Mouse (Mus musculus): ENCODE measurements around the gene Lancl2. TPM values are rescaled to one million over a fixed set of nuclear protein-coding genes. Genes with fewer than 3 reads are reported as not detected.

Gene Lancl2
- total RNA-seq (2021): 100 to 1,000 TPM; 104 to 111 TPM
- long read RNA-seq, experiment 1, transcript Lancl2-201 (9 exons, 2,509 nt): major isoform, 81 of 95 reads
- long read RNA-seq, experiment 1, partial matches to known transcripts: 5 of 95 reads
- long read RNA-seq, experiment 1, other reads (novel, unspliced or antisense): 9 of 95 reads
- long read RNA-seq, experiment 2, transcript Lancl2-201 (9 exons, 2,509 nt): major isoform, 64 of 74 reads
- long read RNA-seq, experiment 2, partial matches to known transcripts: 7 of 74 reads
- long read RNA-seq, experiment 2, other reads (novel, unspliced or antisense): 3 of 74 reads

DNA sequence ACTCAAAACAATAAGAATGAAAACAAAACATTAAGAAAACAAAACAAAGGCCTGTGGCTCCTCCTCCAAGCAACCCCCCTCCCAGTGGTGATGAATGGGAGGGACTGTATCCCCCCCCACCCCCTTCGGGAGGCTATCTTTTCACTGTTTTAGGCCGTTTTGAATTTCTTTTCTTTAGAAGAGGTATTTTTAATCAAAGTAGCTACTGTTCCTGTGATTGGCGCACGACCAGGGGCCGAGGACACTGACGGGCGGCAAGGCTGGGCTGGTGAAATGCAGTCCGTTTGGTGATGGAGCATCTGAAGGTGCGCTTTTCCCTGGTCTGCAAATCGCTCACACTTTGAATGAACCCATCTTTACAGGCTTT lies at the start of gene Lancl2:
Gene Lancl2 (plus strand): TSS at position 165 of the 367 bp plus-strand sequence.
- peak in 1 of 2 experiments; percentile 51 for DNase-seq (ENCODE audit: low spot score in 2 of 2)

DNA sequence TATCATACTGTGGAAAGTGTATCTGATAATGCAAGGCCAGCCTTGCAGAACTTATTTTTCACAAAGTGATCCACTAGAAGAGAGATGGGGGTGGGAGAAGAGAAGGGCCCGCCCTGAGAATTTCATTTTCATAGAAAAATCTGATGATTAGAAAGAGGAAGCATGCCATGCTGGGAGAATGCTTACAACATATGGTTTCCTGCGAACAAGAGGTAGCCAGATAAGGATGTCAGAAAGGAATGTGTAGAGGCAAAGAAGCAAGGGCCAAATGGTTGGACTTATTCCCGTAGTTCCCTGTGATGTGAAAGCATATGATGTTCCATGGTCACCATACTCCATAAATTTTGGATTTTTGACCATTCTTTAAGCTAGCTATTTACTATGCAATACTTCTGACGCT lies 41.0 kb upstream of the Lancl2 start:
- no peak for DNase-seq (ENCODE audit: low spot score in 2 of 2)

DNA sequence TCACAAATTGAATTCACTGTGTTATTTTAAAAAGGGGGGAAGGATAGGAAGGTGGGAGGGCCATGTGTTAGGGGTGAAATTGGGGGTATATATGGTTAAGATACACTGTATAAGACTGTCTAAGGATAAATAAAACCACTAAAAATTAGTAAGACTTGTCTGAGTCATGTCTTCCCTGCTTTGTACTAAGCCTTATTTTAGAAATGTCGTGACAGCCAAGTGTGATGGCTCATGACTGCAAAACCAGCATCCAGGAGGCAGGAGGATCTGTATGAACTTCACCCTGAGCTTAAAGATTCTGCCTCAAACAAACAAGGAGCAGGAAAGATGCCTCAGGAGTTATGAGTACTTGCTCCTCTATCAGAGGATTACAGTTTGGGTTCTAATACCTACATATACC lies 18.2 kb upstream of the Lancl2 start:
- no peak for DNase-seq (ENCODE audit: low spot score in 2 of 2)

DNA sequence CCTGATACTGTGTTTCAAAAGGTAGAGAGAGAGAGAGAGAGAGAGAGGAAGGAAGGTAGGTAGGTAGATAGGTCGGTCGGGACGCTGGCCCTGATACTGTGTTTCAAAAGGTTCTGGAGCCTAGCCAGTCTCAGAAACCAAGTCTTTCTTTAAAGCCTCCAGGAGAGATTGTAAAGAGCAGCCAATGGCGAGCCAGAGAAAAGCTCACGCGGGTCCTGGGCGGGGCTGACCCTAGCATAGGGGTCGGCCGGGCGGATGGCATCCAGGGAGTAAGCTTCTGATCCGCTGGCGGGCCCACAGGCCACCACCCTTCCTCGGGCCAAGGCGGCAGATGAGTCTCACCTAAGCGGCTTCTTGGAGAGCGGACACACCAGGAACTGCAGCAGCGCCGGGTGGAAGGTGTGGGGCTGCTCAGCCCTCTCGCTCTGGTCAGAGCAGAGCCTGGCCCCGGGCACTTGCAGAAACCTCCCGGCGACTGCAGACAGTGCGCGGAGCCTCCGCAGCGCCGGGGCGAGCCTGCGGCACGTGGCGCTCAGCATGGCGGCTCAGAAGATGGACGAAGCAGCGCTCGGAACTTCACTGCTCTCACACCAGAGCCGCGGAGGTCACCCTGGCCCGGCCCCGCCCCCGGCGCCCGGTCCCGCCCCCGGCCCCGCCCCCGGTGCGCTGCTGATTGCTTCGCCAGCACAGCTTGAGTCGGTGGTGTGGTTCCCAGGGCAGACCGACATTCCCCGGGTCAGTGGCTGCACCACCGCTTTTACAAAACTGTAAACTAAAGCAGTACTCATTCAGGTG lies 10.7 kb upstream of the Lancl2 start, which contains the start of gene Pyurf:
Gene Pyurf (minus strand): TSS at position 612 of the 795 bp plus-strand sequence.
- DNase-seq (ENCODE audit: low spot score in 2 of 2): peak; percentile 76 to 85

DNA sequence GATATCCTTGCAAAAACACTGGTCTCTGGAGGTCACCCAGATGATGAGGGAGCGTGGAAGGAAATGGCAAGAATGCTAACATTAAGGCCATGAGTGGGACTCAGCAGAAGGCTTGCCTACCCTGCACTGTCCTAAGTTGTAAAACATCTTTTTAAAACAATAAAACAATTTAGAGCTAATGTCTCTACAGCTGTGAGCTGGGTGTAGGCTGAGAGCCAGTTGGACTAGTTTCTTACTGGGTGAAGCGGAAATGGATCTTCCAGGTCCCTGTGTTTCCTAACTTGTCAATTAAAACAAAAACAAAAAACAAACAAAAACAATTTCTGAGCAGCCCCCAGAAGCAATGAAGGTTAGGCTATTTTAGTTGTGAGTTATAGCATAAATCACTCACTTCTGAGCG lies 9.2 kb upstream of the Lancl2 start:
- no peak for DNase-seq (ENCODE audit: low spot score in 2 of 2)

DNA sequence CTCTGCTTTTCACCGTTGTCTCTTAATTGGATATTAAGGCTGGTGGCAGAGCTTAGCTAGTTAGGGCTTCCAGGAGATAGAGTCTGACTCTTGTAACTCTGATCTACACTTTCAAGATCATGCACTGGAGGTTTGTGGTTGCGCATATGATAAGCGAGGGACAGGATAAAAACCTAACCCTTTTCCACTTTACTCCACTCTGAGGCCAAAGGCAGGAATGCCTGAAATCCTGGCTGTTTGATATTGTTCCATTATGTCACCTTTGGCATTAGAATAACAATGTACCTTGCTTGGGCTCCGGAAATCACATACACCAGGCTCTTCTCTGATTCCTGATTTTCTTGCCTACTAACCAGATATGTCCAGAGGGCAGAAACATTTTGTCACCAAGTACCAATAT lies 654 bp upstream of the Lancl2 start:
- no peak for DNase-seq (ENCODE audit: low spot score in 2 of 2)

DNA sequence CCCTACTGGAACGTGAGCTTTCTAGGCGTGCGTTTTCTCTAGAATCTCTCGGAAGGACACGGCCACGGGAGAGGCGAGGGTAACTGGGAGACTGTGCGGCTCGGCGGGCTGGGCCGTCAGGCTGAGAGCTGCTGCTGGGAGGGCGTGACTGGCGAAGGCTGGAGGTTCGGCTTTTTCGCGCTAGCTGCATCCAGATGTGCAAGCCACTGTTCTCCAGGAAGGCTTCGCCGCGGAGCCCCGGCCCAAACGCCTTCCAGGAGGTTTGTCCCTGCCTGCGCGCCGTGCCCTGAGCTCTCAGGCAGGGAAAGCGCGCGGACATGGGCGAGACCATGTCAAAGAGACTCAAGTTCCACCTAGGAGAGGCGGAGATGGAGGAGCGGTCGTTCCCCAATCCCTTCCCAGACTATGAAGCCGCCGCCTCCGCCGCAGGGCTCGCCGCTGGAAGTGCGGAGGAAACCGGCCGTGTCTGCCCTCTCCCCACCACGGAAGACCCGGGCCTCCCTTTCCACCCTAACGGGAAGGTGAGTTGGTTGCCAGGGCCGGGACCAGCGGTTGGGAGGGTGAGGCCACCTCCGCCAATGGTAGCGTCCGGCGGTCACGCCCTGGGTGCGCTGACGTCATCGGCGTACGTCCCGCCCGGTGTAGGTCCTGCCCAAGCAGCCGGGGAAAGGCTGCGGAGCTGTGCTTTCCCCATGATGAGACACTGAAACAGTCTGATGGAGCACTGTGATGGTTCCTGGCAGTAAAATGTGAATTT lies 581 bp downstream of the Lancl2 start:
- peak; percentile 96 to 97 for DNase-seq (ENCODE audit: low spot score in 2 of 2)

DNA sequence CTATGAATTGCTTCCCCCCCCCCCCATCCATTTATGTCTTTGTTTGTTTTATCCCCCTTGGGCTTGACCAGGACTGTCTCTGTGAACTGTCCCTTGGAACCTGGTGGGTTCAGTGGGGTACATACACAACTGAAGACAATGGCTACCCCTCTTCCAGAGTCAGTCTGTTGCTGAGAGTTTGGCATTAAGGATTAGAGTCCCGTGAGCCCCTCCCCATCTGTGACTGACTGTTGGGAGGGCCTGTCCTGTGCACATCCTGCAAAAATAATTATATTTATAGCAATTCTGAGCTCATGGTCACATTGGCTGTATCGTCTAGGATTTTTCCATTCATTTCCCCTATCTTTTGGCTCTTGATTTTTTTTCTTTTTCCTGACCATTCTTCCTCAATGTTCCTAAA lies 1.4 kb downstream of the Lancl2 start:
- DNase-seq (ENCODE audit: low spot score in 2 of 2): no peak

DNA sequence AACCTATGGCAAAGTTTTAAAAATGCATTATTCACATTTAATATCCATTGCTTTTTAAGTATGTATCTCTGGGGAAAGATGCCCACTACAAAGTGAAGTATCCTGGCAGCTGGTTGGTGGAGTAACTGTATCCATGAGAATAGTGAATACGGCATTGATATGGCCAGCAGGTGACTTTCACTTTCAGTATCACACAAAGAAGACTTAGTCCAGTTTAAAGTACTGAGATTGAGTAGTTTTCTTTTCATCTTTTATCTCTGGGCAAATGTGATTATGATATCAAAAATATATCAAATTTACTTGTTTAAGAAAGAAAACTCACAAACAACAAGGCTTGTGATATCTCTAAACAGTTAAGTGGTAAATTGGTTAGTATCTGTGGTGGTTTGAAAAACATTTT lies 4.4 kb downstream of the Lancl2 start:
- DNase-seq (ENCODE audit: low spot score in 2 of 2): no peak

DNA sequence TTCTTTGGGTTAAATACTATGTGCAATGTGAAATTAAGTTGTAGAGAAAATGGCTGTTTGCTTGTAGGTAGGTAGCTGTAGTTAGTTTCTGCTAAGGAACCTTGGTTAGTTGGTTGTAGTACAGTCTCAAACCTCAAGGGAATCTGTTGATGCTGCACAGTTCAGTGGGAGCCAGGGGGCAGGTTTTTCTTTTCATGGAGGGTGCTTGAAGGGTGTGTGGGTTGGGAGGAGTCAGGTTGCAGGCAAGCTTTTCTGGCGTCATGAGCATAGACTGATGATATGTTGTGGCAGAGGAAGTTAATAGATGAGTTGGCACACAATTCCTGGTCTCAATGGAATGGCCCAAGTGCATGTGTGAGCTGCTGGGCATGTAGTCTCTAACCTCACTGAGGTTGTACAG lies 9.4 kb downstream of the Lancl2 start:
- DNase-seq (ENCODE audit: low spot score in 2 of 2): no peak

DNA sequence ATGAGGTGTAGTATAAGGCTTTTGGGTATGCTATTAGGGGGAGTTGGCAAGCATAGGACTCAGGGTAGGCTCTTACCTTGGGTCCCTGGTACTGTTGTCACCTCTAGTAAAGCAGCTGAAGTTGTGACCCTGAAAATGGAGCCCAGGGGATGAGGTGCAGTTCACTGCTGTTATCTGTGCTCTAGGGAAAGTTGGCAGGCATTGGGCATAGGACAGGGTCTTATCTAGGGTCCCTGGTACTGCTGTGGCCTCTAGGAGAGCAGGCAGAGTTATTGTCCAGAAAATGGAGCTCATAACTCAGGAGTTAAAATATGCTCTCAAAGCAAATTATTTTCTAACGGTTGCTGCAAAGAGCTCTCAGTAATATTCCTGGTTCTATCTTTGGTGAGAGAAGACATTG lies 19.0 kb downstream of the Lancl2 start:
- no peak for DNase-seq (ENCODE audit: low spot score in 2 of 2)

DNA sequence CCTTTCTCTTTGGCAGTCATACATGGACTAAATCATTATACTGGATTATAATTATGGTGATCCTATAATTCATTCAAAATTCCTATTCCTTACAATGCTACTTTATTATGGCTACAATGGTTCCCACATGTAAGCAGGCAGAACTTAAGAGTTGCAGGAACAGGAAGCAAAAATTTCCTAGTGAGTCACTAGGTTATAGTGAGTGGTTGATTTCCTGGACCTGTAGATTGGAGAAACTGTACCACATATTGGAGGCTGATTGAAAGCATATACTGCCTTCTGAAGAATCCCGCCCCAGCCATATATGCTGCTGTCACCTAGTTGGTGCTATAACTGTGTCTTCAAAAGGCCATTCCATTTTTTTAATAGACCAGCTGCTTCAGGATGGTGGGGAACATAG lies 40.4 kb downstream of the Lancl2 start:
- no peak for DNase-seq (ENCODE audit: low spot score in 2 of 2)

DNA sequence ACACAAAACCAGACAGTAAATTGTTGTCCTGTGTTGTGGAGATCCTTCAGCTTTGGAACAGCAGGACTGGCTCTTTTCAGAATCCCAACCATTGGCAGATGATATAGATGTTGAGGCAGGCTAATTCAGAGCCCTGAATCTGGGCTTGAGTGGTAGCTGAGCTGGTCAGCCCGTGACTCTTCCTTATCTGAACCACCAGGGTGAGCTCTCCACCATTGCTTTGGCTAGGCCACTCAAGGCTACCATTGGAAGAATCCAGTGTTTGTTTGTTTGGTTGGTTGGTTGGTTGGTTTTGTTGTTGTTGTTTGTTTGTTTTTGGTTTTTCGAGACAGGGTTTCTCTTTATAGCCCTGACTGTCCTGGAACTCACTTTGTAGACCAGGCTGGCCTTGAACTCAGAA lies 41.0 kb downstream of the Lancl2 start:
- no peak for DNase-seq (ENCODE audit: low spot score in 2 of 2)

DNA sequence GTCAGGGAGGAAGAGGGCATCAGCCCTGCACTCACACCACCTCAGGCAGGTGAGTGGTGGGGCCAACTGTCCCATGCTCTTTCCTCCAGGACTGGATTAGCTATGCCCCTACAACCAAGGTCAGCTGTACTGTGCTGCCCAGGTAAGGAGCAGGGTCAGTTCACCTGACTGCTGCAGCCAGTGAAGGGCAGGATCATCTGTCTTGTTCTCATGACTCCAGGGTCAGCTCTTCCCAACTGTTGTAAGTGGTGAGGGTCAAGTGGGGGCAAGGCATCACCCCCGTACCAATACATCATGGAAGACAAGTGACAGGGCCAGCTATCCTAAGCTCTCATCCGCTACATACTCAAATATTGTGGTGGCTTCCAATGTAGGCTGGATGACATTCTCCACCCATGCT lies 41.8 kb downstream of the Lancl2 start:
- DNase-seq (ENCODE audit: low spot score in 2 of 2): no peak

DNA sequence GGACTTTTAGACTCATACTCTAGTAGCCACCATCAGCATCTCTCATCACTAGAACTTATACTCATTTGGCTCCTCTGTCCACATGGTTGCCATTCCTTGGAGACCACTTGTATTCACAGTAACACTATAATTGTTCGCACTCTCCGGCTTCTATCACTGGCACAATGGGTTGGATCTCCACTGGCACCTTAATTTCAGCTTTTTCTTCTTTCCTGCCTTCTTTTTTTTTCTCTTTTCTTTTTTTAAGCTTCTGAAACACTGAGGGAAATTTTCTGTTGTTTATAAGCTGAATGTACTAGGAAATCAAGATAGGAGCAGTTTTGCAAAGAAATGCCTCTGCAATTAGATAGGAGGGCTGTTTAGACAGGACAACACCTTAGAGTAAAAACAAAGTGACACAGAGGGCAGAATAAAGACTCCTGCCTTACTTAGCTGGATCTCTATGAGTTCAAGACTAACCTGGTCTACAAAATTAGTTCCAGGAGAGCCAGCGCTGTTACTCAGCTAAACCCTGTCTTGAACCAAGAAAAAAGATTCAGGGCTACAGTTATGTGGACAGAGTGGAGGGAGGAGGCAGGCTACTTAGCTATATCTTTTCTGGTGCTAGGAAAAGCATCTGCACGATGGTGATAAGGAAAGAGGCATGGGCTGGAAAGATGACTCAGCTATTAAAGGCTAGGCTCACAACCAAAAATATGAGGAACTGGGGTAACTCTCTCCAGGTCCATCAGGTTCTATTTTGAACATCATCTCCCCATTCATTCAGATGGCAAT lies 42.8 kb downstream of the Lancl2 start:
- no peak for DNase-seq (ENCODE audit: low spot score in 2 of 2)

DNA sequence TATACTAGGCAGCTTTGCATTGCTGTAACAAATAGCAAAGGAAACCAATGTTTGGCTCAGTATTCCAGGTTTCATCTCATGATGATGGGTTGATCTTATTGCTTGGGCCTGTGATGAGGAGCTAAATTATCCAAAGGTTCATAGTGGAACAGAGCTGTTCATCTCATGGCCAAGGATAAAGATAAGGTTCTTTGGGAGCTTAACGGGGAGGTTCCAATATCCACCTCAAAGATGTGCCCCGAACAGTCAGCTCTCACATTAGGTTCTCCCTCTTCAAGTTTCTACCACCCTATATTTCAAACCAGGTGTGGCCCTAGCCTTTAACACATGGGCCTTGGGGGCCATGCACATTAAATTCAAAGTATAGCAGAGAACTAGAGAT lies 43.4 kb downstream of the Lancl2 start:
- no peak for DNase-seq (ENCODE audit: low spot score in 2 of 2)

DNA sequence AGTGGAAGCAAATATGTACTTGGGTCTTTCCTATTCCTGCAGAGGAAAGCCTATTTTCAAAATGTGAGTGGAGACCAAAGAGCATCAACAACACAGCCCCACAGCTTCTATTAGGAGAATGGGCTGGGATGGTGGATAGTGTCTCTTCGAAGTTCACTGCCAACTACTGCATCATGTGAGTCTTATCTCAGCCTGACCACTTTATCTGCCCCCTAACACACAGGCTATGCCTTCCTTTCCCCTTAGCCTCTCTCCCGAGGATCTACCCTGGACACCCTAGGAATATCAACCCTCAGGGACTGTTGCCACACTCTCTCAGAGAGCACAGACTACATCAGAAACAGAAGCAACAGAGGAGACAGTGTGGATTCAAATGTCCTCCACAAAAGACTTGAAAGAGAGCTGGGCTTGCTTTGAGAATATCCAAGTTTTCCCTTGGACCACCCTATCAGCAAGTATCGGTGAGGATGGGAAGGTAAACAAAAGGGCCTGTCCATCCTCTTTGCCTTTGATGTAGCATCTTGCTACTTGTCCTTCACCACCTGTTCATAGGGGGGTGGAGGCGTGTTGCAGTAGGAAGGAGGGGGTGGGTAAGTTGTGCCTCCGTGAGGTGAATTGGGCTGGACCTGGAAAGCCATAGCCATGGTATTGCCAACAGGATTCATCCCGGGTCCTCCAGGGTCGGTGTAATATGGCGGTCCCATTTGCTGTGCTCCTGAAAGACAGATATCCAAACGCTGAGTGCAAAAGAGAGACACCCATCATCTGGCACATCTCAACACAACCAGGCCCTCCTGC lies 51.8 kb downstream of the Lancl2 start:
- no peak for DNase-seq (ENCODE audit: low spot score in 2 of 2)

DNA sequence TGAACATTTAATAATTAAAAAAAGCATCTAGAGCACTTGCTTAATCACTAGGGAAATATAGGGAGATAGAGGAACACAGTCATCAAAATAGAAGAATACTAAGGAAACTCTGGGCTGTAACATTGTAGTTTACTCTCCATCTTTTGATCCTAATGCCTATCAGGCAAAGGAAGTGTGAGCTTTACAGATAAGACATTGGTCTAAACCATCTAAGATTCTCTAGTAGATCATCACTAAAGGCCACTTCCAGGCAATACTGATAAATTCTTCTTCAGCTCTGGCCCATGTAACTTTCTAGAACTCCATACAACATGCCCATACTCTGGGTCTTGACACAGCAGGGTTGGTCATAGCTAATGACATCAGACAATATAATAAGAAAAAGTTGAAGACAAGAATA lies 60.7 kb downstream of the Lancl2 start:
- no peak for DNase-seq (ENCODE audit: low spot score in 2 of 2)

DNA sequence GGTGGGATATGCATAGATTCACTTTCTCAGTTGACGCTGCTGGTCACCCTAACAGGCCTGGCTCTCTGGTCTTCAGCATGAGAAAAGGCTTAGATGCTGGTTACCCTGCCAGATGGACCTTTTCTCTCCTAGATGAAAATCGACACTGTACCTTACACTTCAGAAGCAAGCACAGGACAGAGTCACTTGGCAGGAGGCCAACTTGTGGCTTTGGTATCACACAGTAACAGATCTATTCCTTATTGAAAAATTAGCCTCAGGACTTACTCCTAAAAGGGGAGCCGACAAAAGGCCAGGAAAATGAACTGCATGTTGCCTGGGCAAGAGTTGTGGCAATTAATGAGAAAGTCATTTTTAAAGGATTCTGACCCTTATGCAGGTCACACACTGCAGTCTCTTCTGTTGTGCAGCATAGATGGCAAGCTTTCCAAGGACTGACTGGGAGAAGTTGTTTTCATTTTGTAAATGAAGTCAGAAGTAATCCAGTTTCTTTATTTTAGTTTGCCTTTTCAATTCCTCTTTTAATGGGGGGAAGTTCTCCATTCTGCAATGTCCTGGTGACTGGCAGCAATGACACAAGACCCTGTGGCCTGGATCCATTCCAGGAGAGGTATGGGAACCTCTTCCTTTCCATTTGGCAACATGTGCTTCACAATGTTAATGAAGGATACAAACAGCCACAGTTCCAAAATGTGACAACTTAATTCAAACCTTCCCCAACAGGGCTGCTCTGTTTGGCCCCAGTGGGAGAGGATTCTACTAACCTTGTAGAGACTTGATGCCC lies 62.9 kb downstream of the Lancl2 start:
- no peak for DNase-seq (ENCODE audit: low spot score in 2 of 2)

DNA sequence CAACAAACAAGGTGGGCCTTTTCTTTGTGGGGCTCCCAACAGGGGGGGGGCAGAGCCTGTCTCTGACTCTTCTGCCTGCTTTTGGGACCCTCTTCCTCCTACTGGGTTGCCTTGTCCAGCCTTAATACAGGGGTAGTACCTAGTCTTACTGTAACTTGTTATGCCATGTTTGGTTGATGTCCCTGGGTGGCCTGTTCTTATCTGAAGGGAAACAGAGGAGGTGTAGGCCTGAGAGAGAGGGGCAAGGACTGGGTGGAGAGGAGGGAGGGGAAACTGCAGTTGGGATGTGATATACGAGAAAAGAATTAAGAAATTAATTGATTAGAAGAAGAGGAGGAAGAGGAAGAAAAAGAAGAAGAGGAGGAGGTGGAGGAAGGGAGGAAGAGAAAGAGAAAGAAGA lies 63.9 kb downstream of the Lancl2 start:
- DNase-seq (ENCODE audit: low spot score in 2 of 2): no peak

Data from left cerebral cortex, adult 18-20 months (tissue).